Mouse (Mus musculus) heart, embryonic 16.5 days (tissue): ENCODE measurements around the gene Elp6. TPM values are rescaled to one million over a fixed set of nuclear protein-coding genes. Genes with fewer than 3 reads are reported as not detected.
"Not testable (repeated sequence)": the region's sequence is repeated elsewhere in the genome, so short reads cannot be mapped to it uniquely, and the experiment has no call there.

Experiments
- ATAC-seq: fragments of 200-750 bp; cut with Nextera tagmentation; replicated peaks from 2 replicates; pipeline ENCODE4 v1.8.0; 2017; ENCODE audit warnings: moderate number of reproducible peaks; ENCODE audit not compliant: insufficient read depth, low FRiP score; ENCODE audit errors: extremely low read depth
- H3K27ac ChIP-seq: fragments of 300-500 bp; sonication (generic); 2 replicates; pipeline ENCODE4 v1.5.1; 2014; ENCODE audit warnings: mild to moderate bottlenecking, low read length, control low read depth, moderate library complexity
- H3K27me3 ChIP-seq: fragments of 300-500 bp; sonication (generic); 2 replicates; pipeline ENCODE4 v1.6.1; 2014; ENCODE audit warnings: low read length, mixed read lengths; ENCODE audit not compliant: control insufficient read depth, insufficient read depth
- H3K36me3 ChIP-seq: fragments of 300-500 bp; sonication (generic); 2 replicates; pipeline ENCODE4 v1.6.1; 2014; ENCODE audit not compliant: control insufficient read depth, insufficient read depth
- H3K4me1 ChIP-seq: fragments of 300-500 bp; sonication (generic); 2 replicates; pipeline ENCODE4 v1.6.1; 2014; ENCODE audit warnings: low read length, mixed read lengths; ENCODE audit not compliant: control insufficient read depth, insufficient read depth
- H3K4me2 ChIP-seq: fragments of 300-500 bp; sonication (generic); 2 replicates; pipeline ENCODE4 v1.6.1; 2014; ENCODE audit warnings: low read depth, mild to moderate bottlenecking, control low read depth, low read length
- H3K4me3 ChIP-seq: fragments of 300-500 bp; sonication (generic); 2 replicates; pipeline ENCODE4 v1.5.1; 2014; ENCODE audit warnings: mild to moderate bottlenecking, control low read depth, low read length
- H3K9ac ChIP-seq: fragments of 300-500 bp; sonication (generic); 2 replicates; pipeline ENCODE4 v1.6.1; 2014; ENCODE audit warnings: low read length, control low read depth
- H3K9me3 ChIP-seq: fragments of 300-500 bp; sonication (generic); replicated peaks from 2 replicates; pipeline ENCODE4 v1.6.1; 2016; ENCODE audit warnings: low read length; ENCODE audit not compliant: control insufficient read depth
- WGBS: fragments of 180-500 bp; shearing (Covaris S2); extraction: QIAGEN DNeasy Blood & Tissue Kit; methylation state at CpG from one replicate; pipeline ENCODE4 v1.1.7; 2014; 5-methylcytosine and 5-hydroxymethylcytosine counted together
- polyA plus RNA-seq: library from polyadenylated mRNA; unstranded; fragments of >200 nt; fragmentation: Nextera tagmentation; extraction: Ambion mirVana; gene quantifications from 2 replicates; pipeline ENCODE4 v1.2.1, GENCODE M21; 2015

Elp6 gene
- polyA plus RNA-seq, 1 experiment from 2014 or later, result 12.4 TPM

DNA sequence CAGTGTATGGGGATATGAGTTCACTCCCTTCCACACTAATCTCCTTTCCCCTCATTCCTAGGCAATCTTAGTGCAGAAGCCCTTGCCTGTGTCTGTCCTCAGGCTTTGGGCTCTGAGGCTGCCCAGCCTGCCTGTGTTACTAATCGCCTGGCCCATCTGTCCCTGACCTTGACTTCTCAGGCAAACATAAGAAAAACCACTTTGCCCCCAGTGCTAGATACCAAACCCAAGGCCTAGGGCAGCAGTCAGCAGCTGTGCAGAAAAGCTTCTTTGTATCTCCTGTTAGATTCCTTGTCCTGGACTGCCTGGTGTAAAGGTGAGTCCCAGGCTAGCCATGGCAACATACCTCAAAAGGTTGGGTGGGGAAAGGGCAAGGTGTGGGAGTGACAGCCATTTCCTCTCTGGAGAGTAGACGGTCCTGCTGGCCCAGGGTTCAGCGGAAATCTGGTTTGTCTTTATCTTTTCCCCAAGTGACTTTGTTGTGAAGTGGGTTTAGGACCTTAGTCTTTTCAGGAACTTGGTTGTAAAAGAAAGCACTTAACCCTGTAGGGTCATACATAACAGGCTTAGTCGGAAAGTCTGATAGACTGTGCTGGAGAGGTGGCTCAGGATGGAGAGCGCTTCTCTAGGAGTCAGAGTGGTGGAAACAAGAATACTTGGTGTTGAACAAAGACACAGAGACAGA lies 24.1 kb downstream of the Elp6 start:
- Histone ChIP-seq H3K27ac (no peak overlapping the region), H3K4me1 (peaks cover 6% of the 10 kb centered on the region), H3K36me3 (no peaks in the 10 kb centered on the region), H3K4me2 (peak overlapping the region; percentile 17), H3K27me3 (no peaks in the 10 kb centered on the region), H3K9ac (no peak overlapping the region), H3K9me3 (no peaks in the 10 kb centered on the region), H3K4me3 (no peak overlapping the region)
- 29% methylated on average over 5 of the region's 5 CpGs for WGBS
- ATAC-seq, result no peak

- Histone ChIP-seq H3K4me3 (no peak overlapping the region), H3K27ac (no peak overlapping the region)
- ATAC-seq, result no peak
Observed at GRCm38 (mm10) chr9:110329655-110330054, 24.7 kb downstream of the Elp6 start.

GRCm38 (mm10) chr9:110330341-110330740 lies 25.4 kb downstream of the Elp6 start:
- no peak overlapping the region for H3K27ac ChIP-seq
- no peak overlapping the region for H3K4me2 ChIP-seq
- no peak for ATAC-seq
- no peaks in the 10 kb centered on the region for H3K27me3 ChIP-seq
- H3K9ac ChIP-seq, result no peak overlapping the region
- no peaks in the 10 kb centered on the region for H3K36me3 ChIP-seq
- peaks cover 9% of the 10 kb centered on the region for H3K4me1 ChIP-seq
- no peak overlapping the region for H3K4me3 ChIP-seq
- no peaks in the 10 kb centered on the region for H3K9me3 ChIP-seq
- 39% methylated on average over 6 of the region's 6 CpGs for WGBS

More at GRCm38 (mm10) chr9:110329655-110330054, 24.7 kb downstream of the Elp6 start:
- H3K9ac ChIP-seq, result no peak overlapping the region
- H3K4me1 ChIP-seq, result peaks cover 9% of the 10 kb centered on the region
- no peaks in the 10 kb centered on the region for H3K36me3 ChIP-seq
- no peaks in the 10 kb centered on the region for H3K27me3 ChIP-seq
- 64% methylated on average over 21 of the region's 21 CpGs for WGBS
- H3K9me3 ChIP-seq, result no peaks in the 10 kb centered on the region
- peak overlapping the region; percentile 17 for H3K4me2 ChIP-seq

GRCm38 (mm10) chr9:110330913-110331312 lies 25.9 kb downstream of the Elp6 start:
- not testable (repeated sequence) for H3K4me2 ChIP-seq, H3K27me3 ChIP-seq, H3K36me3 ChIP-seq, H3K9ac ChIP-seq, H3K9me3 ChIP-seq, H3K4me3 ChIP-seq, H3K27ac ChIP-seq, ATAC-seq, H3K4me1 ChIP-seq
- 84% methylated on average over 4 of the region's 5 CpGs for WGBS

GRCm38 (mm10) chr9:110333135-110333895 lies 28.3 kb downstream of the Elp6 start, which contains the start of gene Scap:
TSS of gene Scap (plus strand) at chr9:110333288.
- Histone ChIP-seq H3K4me3 (peak within 1 kb of the TSS; percentile 90), H3K27ac (peak within 1 kb of the TSS; percentile 57; the same call in 1 of the 2 replicates)
- under 1% methylated on average over 72 of the region's 78 CpGs for WGBS

DNA sequence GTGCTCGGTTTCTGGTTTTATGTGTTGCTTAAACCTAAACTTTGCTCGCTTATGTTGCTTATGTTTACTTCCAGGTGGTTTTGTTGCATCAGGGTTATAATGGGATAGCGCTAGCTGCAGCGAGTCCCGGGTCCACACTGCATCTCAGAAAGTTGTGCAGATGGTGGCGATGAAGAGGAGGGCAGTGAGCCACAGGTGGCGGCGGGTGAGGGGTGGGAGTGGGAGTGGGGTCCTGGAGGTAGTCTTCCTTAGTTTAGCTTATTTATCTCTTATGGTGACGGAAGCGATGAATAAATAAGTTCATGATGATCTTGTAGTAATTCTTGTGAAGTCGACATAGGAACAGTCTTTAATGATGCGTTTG lies 28.9 kb downstream of the Elp6 start:
- Histone ChIP-seq H3K4me3 (peak overlapping the region; percentile 90), H3K9me3 (no peaks in the 10 kb centered on the region), H3K36me3 (no peaks in the 10 kb centered on the region), H3K4me1 (peaks cover 18% of the 10 kb centered on the region), H3K27me3 (no peaks in the 10 kb centered on the region), H3K27ac (no peak overlapping the region), H3K9ac (peak overlapping the region; percentile 84), H3K4me2 (peak overlapping the region; percentile 82)
- 8% methylated on average over 12 of the region's 12 CpGs for WGBS
- no peak for ATAC-seq

More at GRCm38 (mm10) chr9:110333135-110333895, 28.3 kb downstream of the Elp6 start, which contains the start of gene Scap:
- Histone ChIP-seq H3K4me2 (peak within 1 kb of the TSS; percentile 82), H3K36me3 (no peaks in the 10 kb centered on the region), H3K4me1 (peaks cover 14% of the 10 kb centered on the region), H3K9me3 (no peaks in the 10 kb centered on the region), H3K27me3 (no peaks in the 10 kb centered on the region), H3K9ac (peak within 1 kb of the TSS; percentile 84)
- ATAC-seq, result peak; percentile 84

DNA sequence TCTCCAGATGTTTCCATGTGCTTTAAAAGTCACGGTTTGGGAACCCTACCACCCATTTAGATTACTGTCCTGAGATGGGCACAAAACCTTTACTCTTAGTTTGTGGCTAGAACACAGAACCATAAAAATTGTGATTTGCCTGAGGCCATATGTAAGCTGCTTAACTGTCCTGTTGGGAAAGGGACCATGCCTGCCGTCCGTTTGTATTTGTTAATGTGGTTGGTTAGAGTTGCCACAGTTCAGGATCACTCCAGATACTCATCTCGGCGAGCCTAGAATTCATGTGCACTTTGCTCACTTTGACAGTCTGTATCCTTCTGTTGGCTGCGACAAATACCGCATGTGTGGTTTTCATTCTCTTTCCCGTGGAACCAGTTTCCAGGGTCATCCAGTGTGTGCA lies 29.9 kb downstream of the Elp6 start:
- ATAC-seq, result no peak
- H3K27ac ChIP-seq, result no peak overlapping the region
- H3K36me3 ChIP-seq, result no peaks in the 10 kb centered on the region
- peaks cover 18% of the 10 kb centered on the region for H3K4me1 ChIP-seq
- WGBS, result 78% methylated on average over 8 of the region's 8 CpGs
- no peaks in the 10 kb centered on the region for H3K27me3 ChIP-seq
- H3K9me3 ChIP-seq, result no peaks in the 10 kb centered on the region
- no peak overlapping the region for H3K9ac ChIP-seq
- no peak overlapping the region for H3K4me2 ChIP-seq
- no peak overlapping the region for H3K4me3 ChIP-seq

DNA sequence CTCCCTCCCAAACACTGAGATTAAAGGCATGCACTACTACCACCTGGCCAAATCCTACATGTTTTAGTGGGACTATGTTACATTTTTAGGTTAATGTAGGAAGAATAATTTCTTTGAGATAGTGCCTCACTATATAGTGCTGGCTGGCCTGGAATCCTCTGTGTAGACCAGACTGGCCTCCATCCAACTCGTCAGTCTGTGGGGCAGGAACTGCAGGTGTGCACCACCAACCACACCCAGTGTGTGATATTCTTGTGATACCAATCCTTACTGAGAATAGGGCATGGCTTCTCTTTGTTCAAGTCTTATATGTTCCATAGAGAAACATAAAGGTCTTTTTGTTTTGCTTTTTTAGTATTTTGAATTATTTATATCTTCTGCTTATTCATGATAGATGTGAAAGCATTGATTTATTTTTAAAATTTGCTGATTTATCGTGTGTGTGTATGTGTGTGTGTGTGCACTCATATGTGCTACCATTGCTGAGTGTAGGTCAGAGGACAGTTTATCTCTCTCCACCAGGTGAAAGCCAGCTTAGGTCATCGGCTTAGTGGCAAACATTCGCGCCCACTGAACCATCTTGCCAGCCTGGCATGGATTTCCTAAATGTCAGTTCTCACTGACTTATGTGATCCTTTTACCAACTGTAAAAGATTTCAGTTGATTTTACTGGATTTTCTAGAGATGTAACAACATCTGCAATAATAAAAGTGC lies 35.2 kb downstream of the Elp6 start:
- Histone ChIP-seq H3K4me2 (no peak overlapping the region), H3K9me3 (no peaks in the 10 kb centered on the region), H3K27ac (no peak overlapping the region), H3K4me3 (no peak overlapping the region), H3K36me3 (no peaks in the 10 kb centered on the region), H3K27me3 (no peaks in the 10 kb centered on the region), H3K4me1 (peaks cover 9% of the 10 kb centered on the region), H3K9ac (no peak overlapping the region)
- WGBS, result 82% methylated on average over 5 of the region's 5 CpGs
- ATAC-seq, result no peak

- Histone ChIP-seq H3K4me1 (peaks cover 9% of the 10 kb centered on the region), H3K9ac (no peak overlapping the region), H3K27ac (no peak overlapping the region), H3K9me3 (no peaks in the 10 kb centered on the region), H3K4me2 (no peak overlapping the region), H3K27me3 (no peaks in the 10 kb centered on the region), H3K36me3 (no peaks in the 10 kb centered on the region), H3K4me3 (no peak overlapping the region)
- 74% methylated on average over 8 of the region's 8 CpGs for WGBS
- no peak for ATAC-seq
Observed at GRCm38 (mm10) chr9:110342008-110342407, 37.0 kb downstream of the Elp6 start.
